Mouse (Mus musculus): Measurements from ENCODE around the gene H2-Eb1.

H2-Eb1 gene

DNA sequence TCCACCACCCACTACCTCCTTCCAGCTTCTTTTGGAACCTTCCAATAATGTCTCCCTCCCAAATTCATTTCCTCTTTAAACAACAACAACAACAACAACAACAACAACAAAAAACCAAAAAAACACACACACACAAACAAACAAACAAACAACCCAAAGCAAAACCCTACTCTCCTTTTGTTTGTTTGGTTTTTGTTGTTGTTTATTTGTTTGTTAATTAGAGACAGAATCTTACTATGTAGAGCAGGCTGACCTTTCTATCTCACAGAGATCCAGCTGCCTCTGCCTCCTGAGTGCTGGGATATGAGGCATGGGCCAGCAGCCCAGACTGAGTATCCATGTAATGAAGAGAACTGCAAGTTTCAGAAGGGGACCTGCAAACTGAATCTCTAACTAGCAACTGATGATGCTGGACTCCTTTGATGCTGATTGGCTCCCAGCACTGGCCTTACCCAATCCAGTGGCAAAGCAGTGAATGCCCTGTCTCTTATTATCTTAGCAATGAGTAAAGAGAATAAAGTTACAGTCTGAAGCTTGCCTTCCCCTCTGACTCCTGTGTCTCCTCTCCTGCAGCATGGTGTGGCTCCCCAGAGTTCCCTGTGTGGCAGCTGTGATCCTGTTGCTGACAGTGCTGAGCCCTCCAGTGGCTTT, at the start of gene H2-Eb1:
Gene H2-Eb1 (plus strand): TSS at position 488 of the 651 bp plus-strand sequence.
- DNase-seq (ENCODE audit: extremely low read depth, low read depth), result peak; percentile 83

DNA sequence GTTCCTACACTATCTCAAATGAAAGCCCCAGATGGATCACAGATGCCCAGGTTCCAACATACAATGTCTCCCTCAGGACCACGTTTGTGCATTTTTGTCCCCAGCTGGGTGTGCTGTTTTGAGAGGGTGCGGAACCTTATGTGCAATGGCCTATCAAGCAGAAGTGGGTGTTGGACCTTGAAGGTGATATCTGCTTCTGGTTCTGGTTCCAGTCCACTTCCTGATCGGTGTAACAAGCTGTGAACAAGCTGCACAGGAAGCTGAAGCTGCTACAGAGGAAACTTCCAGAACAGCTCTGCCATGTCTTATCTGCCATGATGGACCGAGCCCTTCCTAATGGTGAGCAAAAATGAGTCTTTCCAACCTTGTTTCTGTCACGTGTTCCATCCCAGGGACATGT, 49.2 kb upstream of the H2-Eb1 start:
- no peak for DNase-seq (ENCODE audit: extremely low read depth, low read depth)

DNA sequence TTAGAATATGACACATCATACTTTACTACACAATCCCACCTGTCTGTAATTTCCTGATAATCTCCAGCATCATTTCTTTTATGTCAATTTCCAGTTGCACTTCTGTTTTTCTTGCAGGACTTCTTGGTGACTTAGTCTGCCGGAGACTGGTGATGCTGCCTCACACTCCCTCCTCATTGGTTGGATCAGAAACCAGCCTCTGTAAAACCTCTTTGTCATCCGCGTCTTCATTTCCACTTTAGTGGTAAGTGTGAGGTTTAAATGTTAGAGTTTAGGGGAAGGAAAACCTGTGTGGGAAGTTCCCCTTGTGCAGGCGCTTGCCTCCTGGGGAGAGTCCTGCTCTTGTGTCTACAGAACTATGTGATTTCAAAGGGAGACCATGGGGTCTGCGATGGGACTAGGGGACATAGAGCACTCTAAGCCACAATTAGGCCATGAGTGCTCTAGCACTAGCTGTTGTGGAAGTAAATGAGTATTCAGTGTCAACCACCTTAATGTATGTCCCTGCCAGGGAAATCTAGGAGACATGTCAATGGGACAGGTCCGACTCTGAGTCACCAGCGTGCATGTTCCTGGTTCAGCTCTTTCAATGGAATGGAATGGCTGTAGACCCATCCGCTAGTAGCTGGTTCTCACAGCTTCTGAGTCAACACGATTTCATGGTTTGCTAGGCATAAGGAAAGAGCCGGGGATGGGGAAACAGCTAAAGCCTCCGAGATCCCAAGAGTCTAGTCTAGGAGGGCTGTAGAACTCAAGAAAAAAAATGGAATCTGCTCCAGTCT, 47.9 kb upstream of the H2-Eb1 start, which contains the start of gene H2-Ab1:
Gene H2-Ab1 (plus strand): TSS at position 96 of the 782 bp plus-strand sequence.
- peak; percentile 45 for DNase-seq (ENCODE audit: extremely low read depth, low read depth)

DNA sequence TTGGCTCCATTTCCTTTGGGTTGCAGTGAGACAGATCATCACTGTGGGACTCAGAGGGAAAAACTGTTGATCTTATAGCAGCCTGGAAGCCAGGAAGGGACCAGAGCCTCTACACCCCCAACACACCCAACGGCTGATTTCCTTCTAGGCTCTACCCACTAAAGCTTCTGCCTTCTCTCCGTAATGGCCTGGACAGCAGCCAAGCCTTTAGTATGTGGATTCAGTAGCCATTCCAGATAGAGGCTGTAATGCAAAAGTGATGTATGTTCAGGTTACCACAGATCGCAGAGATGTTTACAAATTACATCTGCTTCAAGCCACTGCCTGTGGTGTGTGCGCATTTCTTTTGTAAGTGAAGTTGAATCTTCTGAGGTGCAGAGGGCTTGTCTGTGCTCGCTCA, 45.1 kb upstream of the H2-Eb1 start:
- no peak for DNase-seq (ENCODE audit: extremely low read depth, low read depth)

DNA sequence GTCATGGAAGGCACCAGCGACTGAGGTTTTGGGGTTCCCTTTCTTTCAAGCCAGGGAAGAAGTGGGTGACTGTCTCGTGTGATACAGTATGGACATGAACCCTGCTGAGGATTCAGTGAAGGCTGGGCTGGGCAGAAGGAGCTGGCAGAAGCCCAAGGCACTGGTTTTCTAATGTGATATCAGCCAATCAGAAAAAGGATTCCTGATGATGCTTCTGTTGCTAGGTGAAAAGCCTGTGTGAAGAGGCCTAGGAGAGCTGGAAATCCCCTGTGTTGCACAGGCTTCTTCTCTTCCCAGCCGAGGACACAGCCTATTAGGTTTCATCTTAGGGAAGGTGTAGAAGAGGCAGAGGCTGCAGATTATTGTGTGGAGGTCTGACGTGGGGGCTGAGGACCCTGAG, 44.2 kb upstream of the H2-Eb1 start:
- no peak for DNase-seq (ENCODE audit: extremely low read depth, low read depth)

DNA sequence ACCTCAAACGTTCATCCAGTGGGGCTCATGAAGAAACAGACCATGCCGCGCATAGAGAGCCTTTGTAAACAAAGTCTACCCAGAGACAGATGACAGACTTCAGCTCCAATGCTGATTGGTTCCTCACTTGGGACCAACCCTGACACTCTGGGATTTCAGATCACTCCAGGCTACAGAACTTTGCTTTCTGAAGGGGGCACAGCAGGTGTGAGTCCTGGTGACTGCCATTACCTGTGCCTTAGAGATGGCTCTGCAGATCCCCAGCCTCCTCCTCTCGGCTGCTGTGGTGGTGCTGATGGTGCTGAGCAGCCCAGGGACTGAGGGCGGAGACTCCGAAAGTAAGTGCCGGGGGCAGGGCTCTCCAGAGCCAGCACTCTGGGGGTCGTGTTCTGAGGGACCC, 42.6 kb upstream of the H2-Eb1 start:
- DNase-seq (ENCODE audit: extremely low read depth, low read depth), result no peak

DNA sequence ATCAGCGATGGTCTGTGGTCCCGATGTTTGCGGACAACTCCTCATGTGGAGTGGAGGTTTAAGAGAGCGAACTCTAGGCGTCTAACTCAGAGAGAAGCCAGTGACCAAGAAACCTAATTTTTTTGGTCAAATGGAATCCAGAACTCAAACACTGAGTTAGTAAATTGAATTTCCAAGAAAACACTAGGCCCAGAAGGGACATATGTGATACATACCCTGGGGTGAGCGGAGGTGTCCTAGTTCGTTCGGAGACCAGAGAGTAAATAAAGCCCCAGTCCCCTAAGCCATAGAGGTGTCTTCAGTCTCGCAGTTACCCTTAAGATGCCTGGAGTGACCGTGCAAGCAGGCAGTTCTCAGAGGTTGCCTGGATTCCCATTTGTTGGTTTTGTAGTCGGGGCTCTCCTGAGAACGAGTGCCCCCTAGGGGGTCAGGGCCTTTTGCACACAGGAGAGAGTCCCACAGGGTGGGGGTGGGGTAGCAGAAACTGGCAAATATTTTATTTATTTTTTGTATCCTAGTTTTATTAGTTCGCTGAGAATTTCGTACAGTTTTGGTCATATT, 41.8 kb upstream of the H2-Eb1 start:
- no peak for DNase-seq (ENCODE audit: extremely low read depth, low read depth)

DNA sequence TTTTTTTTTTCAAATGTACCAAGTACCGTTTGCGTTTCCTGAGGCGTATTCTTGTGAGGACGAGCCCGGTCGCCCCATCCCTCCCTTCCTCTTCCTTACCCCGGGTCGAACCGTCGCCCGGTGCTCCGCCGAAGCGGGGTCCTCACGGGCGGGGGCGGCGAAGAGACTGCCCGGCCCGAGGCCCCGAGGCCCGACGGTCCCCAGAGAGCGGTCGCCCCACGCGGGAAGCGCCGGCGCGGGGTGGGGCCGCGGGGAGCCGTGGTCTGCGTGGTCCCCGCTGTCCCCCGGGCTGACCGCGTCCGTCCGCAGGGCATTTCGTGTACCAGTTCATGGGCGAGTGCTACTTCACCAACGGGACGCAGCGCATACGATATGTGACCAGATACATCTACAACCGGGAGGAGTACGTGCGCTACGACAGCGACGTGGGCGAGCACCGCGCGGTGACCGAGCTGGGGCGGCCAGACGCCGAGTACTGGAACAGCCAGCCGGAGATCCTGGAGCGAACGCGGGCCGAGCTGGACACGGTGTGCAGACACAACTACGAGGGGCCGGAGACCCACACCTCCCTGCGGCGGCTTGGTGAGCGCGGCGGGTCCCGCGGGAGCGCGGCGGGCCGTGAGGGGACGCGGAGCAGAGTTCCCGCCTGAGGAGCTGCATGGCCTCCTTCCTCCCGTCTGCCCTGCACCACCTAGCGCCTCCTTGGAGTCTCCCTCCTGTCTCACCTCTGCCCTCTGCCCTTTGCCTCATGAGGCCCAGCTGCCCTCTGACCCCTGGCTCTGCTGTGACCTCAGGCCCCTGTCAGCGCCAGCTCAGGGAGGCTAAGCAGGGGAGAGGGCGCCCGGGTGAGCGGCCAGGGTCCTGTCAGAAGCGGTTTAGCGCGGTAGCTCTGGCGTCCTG, 41.0 kb upstream of the H2-Eb1 start:
- no peak for DNase-seq (ENCODE audit: extremely low read depth, low read depth)

DNA sequence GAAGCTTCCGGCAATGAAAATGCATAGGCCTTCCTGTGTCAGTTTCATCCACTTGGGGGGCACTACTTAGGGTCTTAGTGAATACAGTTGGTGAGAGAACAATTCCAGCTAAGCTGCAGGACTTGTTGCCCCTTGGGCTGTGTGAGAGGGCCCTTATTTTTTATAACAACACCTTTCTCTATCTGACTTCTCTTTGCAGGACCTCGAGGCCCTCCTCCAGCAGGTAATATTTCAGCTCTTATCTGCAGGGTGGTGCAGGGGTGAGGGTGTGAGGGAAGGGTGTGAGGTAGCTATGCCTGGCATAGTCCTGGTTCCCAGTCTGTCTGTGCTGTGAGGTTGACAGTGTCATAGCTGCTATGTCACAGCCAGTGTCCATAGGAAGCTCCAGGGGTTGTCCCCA, 37.4 kb upstream of the H2-Eb1 start:
- no peak for DNase-seq (ENCODE audit: extremely low read depth, low read depth)

DNA sequence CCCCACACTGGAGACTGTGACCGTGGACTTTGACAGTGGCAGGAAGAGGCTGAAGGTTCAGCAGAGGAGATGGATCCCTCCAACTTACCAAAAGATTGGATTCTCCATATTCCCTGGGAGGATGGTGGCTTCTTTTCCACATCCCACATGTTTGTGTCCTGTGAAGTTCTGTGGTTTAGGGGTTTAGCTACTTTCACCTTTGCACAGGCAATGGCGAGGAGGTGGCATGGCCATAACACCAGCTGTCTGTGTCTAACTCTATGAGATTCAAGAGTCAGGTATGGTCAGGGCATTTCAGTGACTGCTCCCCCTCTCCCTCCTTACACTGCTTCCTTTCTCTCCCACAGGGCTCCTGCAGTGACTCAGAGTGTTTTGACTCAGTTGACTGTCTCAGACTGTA, 36.9 kb upstream of the H2-Eb1 start:
- no peak for DNase-seq (ENCODE audit: extremely low read depth, low read depth)

DNA sequence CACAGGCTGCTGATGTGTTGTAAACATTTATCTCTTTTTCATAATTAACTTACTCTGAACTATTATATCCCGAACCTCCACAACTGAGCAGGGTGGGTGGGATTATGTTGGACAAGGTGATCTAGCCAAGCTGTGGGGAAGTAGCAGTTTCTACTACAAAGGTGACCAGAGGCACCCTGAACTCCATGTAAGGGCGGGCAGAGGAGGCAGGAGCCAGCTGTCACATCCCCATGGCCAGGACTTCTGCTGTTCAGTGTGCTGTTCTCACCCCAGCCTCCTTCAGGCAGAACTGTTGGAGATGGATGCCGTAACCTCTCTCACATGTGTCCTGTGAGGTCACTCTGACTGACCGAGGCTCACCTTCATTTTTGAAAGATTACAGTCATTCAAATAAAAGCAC, 35.9 kb upstream of the H2-Eb1 start:
- DNase-seq (ENCODE audit: extremely low read depth, low read depth), result no peak

DNA sequence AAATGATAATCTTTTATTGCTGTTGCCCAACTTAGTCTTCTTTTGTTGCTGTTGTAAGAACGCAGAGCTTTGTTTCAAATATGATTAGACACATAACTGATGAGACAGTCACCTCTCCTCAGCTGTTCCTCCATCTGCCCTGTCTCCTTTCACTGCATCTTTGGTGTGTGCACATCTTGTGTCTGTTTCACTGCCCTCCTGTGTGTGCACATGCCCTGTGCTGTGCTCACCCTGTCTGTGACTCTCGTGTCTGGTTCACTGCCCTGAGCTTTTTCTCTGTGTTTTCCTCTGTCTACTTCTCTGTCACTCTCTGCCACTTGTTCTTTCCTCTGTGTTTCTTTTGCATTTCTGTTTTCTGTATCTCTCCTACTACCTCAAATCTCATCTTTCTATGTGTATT, 35.4 kb upstream of the H2-Eb1 start:
- DNase-seq (ENCODE audit: extremely low read depth, low read depth), result no peak

DNA sequence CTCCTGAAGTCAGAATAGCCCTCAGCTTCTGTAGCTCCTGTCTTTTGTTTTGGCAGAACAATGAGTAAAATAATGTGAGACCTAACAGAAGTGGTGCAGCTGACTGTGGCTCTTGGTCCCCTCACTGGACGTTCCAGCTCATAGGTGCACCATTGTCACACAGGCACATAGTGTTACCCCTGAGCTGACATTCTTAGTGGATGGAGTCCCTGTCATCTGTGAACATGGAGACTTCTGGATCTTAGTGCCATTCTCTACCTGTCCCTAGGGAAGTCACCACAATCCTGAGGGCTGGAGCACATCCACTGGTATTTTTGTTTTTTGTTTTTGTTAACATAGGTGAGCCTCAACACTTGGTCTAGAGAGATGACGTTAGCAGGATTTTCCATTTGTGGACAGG, 34.7 kb upstream of the H2-Eb1 start:
- DNase-seq (ENCODE audit: extremely low read depth, low read depth), result no peak

DNA sequence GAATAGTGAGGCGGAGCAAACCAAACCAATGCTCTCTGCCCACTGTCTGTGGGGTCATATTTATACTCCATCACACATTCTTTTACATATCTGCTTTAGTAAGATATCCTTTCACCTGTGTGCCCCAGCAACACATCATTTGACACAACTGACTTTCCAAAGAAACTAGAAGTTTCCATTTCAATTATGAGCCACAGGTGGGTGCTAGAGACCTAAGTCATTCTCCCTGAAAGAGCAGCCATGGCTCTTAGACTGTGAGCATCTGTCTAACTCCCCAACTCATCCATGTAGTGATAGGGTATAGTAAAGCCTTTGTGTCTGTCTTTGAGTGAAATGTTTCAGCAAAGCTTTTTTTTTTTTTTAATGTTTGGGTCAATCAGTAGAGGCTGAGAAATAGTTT, 33.6 kb upstream of the H2-Eb1 start:
- no peak for DNase-seq (ENCODE audit: extremely low read depth, low read depth)

DNA sequence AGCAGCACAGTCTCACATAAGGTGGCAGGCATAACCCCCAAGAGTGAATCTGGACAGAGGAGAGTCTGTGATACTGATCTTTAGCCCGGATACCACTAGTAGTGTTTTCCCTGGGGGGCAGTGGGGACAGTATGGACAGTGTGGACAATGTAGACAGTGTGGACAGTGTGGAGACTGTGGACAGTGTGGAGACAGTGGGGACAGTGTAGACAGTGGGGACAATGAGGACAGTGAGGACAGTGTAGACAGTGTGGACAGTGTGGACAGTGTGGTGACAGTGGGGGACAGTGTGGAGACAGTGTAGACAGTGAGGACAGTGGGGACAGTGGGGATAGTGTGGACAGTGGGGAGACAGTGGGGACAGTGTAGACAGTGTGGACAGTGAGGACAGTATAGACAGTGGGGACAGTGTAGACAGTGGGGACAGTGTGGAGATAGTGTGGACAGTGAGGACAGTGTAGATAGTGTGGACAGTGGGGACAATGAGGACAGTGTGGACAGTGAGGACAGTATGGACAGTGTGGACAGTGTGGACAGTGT, 25.1 kb upstream of the H2-Eb1 start:
- DNase-seq (ENCODE audit: extremely low read depth, low read depth), result no peak

DNA sequence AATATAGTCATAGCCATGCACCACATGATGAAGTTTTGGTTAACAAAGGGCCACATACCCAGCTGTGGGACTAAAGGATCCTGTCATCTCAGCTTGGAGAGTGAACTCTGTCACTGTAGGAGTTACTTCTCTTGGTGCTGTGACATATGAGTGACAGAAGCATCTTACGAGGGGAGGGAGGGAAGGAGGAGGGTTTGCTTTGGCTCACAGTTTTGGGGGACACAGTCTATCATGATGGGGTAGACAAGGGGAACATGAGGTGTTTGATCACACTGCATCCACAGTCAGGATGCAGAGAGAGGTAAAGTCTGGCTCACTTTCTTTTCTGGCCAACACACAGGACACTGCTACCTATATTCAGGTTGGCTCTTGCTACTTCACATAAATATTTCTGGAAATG, 23.8 kb upstream of the H2-Eb1 start:
- DNase-seq (ENCODE audit: extremely low read depth, low read depth), result no peak

DNA sequence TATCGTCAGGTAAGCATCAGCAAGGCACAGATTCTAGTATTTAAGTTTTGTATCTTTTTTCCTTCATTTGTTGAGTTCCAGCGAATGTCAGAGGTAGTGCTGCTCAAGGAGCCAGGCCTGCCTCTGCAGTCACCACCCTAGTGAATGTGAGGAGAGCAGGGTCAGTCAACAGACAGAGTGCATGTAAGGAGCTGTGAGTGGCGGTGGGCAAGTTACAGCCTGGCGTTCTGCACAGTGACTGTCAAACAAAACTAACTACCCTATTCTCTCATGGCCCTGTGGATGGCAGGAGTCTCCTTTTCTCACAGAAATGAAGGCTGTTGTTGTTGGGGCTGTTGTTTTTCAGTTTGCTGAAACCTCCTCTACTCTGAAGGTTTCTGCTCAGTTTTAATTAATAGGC, 20.3 kb upstream of the H2-Eb1 start:
- no peak for DNase-seq (ENCODE audit: extremely low read depth, low read depth)

DNA sequence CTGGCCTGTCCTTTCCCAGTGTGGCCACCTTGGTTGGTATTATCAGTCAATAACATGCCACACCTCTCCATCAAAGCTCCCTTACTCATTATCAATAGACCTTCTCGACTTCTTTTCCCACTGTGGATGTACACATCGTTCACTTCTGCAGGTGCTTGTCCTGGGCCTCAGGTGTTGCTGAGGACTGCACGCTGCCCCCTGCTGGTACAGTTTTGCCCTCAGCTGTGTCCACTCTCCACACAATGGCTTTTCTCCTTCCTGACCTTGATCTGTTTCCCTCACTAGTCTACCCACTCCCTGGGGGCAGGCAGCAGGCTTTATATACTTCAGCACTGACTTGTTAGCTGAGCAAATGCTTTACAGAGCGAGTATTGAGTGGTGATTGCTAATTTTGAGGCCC, 19.8 kb upstream of the H2-Eb1 start:
- DNase-seq (ENCODE audit: extremely low read depth, low read depth), result no peak

DNA sequence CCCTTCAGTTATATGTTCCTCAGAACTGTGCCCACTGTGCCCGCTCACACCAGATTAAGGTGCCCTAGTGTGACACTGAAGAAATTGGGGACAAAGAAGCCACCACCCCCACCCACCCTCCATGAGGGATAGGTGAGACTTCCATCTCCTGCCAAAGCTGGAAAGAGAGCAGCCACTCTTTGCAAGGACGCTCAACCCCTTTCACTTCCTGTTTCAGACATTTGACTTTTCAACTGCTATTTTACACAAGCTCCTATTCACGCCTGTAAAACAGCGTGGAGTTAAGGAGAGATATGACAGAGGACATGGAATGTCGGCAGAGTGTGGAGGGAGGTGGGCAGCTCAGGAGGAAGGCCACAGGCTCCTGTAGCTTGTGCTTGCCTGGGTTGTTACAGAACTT, 19.2 kb upstream of the H2-Eb1 start:
- no peak for DNase-seq (ENCODE audit: extremely low read depth, low read depth)

DNA sequence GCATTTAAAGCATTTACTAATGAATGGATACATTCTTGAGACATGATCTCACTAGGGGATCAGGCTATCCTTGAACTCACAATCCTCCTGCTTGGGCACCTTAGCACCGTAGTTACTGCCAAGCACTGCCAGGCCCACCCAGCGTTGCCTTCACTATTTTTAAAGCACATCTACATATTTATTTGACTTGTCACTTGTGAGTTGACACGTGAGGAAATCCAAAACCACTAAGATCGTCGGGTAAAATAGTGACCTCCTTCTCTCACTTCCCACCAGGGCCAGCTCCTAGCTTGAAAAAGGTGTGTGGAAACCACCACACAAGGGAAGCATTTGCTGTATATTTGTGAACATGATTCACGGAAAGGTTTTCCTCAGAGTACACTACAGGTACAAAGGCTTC, 18.7 kb upstream of the H2-Eb1 start:
- DNase-seq (ENCODE audit: extremely low read depth, low read depth), result no peak

DNA sequence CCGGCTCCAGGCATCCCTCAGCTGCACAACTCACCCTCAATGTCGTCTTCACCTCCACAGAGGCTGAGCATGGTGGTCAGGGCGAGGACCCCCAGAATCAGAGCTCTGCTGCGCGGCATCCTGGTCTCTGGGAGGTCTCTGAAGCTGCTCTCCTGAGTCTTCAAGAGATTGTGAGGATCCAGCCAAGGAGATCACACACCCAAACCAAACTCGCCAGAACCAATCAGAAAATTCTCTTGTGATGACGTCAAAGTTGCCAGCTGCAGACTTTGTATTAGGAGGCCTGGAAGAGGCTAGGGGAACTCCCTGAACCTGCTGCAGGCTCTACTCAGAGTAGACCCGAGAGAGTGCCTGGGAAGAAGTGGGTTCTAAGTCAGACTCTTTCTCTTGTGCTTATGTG, 18.0 kb upstream of the H2-Eb1 start, which contains the start of gene H2-Aa:
Gene H2-Aa (minus strand): TSS at position 176 of the 400 bp plus-strand sequence.
- peak; percentile 58 for DNase-seq (ENCODE audit: extremely low read depth, low read depth)
